Mouse (Mus musculus) right cerebral cortex, postnatal 10 days (tissue): ENCODE measurements around the gene Son.

Experiments
- DNase-seq, 2 experiments: peaks; one replicate each; pipeline ENCODE4 v3.0.0; 2021; ENCODE audit warnings: low spot score in 2 of 2

The Son gene

DNA sequence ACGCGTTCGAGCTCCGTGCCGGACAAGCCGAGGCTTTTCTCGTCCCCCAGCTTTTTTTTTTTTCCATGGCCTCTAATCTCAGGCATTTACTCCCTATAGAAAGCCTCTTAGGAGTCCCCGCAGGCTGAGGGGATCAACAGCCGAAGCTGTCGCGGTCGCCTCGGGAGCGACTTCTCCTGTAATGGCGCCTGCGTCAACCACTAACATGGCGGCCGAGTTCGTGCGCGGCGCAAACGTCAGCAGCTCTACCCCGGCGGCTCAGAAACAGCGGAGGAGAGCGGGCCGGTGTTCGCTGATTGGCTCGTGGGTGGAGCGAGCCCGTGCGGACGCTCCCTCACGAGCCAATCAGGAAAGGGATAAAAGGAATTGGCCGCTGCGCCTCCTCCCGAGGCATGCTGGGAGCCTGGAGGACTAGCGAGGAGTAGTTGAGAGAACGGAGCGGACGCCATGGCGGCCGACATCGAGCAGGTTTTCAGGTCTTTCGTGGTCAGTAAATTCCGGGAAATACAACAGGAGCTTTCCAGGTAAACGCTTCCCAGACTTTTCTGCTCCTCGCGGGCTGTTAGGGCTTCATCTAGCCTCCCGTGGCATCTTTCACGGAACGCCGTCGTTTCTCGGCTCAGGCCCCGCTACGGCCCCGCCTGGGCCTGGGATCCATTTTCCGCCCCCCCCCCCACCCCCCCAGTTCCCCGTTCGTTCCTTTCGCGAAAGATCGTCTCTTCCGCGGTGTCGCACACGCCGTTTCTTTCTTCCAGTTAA is at the start of gene Son:
Son (plus strand) TSS at position 46 of the 759 bp plus-strand sequence.
- DNase-seq: peak; percentile 99

DNA sequence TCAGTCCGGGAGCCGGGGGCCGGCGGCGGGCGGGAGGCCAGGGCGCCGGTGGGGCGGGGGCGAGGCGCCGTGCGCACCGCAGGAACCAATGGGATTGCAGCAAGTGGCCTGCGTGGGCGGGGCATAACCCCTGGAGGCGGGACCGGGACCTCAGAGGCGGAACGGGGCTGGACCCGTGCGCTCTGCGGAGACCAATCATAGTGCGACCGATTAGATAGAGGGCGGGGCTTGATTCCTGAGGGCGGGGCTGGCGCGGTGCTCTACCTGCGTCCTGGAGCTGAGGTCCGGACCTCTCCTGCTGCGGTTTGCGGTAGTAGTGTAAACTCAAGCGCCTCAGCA is 49.7 kb upstream of the Son start, which contains the start of gene Tmem50b:
Tmem50b (minus strand) TSS at position 129 of the 339 bp plus-strand sequence.
- DNase-seq: peak; percentile 99

DNA sequence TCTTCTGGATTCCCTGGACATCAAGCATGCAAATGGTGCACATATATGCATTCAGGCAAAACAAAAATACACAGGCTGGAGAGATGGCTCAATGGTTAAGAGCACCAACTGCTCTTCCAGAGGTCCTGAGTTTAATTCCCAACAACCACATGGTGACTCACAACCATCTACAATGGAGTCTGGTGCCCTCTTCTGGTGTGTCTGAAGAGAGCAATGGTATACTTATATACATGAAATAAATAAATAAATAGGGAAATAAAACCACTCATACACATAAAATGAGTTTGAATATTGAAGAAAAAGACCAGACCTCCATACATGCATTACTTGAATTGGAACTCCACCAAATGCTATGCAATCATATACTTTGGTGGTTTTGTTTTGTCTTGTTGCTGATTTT is 48.1 kb upstream of the Son start:
- no peak for DNase-seq

DNA sequence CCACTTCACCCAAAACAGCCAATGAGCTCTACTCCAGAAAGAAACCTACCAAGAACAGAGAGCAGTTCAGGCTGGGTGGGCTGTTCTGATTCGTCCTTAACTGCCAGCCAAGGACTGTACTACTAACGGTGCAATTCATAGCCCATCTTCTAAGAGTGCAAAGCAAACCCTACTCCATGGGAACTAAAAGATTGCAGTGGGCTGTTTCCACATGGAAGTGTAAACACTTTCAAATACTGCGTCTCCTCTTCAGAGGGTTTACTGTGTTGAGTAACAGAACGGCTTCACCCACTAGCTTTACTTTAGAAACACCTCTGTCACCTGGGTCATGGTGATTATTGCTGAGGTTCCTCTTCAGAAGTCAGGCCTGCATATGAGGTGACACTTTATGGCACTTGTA is 46.2 kb upstream of the Son start:
- no peak for DNase-seq

DNA sequence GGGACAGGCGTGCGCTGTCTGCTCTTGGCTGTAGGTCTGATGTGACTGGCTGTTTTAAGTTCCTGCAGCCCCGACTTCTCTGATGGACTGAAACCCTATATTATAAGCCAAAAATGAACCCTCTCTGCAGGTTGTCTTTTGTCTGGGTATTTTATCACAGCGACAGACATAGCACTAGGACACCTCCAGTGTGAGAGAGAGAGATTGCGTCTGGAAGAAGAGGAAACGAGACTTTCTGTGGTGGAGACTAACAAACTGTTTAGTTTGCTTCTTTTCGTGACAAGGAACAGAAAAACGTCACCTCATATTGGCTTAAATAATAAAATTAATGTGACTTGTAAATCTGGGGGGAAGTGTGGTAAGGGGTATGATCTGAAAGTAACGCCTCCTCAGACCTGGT is 45.6 kb upstream of the Son start:
- no peak for DNase-seq

DNA sequence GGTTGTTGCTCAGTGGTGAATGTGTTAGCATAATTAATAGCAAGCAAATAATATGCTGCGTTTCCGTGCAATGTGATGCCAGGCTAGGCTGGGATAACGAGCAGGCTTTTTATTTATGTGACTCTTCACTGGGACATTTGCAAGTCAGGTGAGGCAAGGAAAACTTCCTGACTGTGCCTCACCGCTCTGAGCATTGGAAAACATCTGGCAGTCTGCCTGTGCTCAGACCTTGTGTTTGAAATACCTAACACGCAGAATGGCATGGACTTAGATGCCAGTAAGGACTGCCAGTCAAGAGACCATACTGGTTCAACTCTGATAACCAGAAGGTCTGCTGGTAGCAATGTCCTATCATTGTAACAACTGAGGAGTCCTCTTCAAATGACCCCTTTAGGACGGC is 42.1 kb upstream of the Son start:
- no peak for DNase-seq

DNA sequence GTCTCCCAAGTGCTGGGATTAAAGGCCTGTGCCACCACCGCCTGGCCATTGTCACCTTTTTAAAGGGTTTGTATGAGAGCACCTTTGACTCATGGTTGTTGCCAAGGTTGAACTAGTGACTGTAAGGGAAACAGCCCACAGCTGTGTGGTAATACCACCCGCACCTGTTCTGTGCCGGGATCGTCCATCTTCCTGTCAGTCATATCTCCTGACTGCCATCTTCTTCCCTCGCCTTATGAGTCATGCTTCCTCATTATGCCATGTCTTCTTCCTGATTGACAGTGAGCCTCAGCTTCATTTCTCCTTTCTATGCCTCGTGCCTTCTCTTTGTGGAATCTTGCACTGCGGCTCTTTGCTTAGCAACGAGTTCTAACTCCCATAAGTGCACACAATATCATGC is 40.3 kb upstream of the Son start:
- DNase-seq: no peak

DNA sequence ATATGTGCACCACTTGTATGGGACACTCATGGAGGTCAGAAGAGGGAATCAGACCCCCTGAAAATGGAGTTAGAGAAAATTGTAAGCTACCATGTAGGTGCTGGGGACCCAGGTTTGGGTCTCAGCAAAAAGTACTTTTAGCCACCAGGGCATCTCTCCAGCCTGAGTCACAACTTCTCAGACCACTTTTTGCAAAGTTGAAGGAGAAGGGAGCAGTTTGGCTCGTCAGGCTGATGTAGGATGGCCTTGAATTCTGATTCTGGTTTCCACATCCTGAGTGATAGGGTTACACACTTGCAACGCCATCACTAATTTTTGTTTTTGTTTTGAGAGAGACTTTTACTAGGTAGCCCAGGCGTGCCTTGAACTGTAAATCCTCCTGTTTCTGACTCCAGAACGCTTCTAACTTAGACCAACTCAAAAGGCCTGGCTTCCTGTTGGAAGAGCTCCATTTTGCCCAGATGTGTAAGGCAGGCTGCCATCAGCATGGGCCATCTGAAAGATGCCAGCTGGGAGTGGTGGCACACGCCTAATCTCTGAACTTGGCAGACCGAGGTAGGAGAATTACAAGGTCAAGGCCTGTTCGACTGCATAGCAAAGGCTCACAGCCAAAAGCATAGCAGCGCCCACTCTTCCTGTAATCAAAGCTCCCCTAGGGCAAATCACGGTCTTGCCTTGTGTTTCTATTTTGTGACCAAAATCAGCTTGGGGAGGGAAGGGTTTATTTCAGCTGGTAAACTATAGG is 37.6 kb upstream of the Son start:
- DNase-seq: no peak

DNA sequence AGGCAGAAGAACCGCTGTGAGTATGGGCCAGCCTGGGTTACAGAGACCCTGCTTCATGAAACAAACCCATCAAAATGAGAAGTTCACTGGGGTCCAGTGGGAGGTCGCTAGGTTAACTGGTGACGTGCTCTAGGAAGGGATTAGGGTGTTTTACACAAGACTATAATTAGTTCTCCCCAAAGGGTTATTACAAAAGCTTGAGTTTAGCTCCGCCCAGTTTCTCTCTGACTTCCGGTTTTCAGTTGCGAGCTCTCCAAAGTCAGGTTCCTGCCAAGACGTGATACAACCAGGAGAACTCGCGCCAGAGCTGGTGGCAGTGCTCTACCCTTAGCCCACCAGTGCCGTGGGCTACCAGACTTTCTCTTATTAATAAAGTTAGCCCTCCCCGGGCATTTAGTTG is 36.1 kb upstream of the Son start:
- DNase-seq: no peak

DNA sequence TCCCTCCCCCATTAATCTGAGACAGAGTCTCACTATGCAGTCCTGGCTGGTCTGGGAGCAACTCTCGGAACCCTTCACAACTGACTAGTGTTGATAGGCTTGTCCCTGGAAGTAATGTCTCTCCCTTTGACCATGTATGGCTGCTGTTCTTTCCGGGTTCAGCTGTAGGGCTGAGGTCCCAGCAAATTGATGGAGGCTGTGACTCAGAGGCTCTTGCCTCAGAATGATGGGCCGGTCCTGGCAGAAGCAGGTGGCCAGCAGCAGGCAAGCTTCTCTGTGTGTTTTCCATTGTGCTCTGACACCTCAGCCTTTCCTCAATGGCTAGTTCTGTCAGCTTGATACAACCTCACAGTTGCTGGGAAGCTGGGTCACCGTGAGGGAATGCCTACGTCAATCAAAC is 34.8 kb upstream of the Son start:
- no peak for DNase-seq

DNA sequence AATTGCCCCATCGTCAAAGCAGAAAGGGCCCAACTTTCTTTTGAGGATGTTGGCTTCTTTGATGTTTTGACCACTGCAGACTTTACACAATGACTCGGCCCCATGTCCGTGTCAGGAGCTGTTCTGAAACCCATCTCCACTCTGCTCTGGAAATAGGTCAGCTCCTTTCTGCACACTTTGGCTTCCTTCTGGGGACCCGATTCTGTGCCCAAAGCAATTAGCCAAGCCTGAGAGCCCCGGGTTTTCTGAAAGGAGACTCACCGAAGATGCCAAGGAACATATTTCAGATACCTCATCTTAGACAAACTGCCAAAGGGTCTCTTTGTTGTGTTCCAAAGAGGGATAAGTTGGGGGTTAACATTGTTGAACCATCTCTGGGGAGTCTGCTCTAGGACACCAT is 32.8 kb upstream of the Son start:
- DNase-seq: peak; percentile 52 to 57

DNA sequence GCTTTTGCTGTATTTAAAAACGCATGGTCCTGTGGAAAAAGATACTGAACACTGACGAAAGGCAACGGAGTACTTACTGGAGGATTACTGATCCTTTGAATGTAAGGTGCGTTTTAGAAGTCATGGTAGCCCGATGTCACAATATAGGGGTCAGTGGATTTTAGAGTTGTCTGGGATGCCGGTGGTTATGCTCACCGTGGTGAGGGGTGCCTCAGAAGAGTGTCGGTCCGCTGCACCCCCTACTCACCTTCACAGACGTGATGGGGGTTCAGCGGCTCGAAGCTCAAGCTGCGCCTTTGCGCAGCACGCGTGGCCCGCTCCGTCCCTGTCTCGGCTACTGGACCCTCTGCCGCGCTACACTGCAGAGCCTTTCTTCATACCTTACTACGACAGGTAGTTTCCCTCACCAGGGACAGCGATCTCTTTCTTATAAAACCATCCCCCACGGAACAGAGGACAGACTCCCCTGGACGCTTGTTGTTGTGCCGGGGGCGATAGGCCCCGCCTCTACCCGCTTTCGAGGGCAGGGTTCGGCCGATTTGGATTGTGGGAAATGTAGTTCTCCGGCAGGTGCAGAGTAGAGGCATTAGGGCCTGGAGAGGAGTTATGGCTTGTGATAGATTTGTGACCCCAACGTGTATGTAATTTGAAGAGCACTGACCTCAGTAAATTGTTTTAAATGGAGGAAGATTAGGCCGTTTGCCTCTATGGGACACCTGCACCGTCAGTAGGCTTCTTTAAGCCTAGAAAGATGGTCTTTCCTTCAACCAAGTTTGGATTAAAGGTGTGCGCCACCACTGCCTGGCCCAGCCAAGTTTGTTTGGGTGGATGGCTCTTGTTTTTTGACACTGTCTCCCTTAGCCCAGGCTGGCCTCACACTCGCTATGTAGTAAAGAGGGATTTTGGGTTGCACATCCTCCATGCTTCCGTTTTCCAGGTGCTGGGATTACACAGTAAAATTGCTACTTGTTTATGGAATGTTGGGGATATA is 28.5 kb upstream of the Son start, which contains the start of gene Dnajc28:
Dnajc28 (minus strand) TSS at position 516 of the 991 bp plus-strand sequence.
- peak; percentile 88 for DNase-seq

DNA sequence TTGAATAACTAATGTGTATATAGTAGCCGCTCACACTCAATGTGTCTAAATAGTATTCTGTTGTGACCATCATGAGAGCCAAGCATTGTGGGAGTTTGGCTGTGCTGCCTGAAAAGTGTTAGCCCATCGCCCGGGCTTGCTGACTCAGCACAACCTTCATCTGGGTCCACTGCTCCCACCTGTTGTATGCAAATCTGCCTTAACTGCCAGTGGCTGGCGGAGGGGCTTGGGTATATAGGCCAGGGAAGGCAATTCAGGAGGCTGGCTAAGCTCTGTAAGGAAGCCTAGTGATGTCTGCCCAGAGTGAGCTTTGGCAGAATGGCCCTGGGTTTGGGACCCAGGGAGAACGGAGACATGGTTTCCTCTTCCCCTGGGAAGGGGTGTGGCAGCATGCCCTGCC is 27.1 kb upstream of the Son start:
- DNase-seq: no peak

DNA sequence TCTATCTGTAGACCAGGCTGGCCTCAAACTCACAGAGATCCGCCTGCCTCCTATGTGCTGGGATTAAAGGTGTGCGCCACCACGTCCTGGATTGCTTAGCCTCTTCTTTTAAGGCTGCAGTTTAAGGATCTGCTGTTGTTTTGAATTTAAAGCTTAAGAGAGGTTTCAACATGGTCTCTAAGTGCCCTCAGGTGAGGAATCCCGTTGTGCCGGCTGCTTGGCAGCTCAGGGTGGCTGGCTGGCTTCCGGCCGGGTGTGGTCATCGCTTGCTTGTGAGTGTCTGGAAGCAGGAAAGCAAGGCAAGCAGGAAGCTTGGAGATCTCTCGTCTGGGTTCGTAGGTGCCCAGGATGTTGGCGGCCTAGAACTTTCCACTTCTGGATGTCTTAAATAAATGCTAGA is 26.3 kb upstream of the Son start:
- DNase-seq: no peak

DNA sequence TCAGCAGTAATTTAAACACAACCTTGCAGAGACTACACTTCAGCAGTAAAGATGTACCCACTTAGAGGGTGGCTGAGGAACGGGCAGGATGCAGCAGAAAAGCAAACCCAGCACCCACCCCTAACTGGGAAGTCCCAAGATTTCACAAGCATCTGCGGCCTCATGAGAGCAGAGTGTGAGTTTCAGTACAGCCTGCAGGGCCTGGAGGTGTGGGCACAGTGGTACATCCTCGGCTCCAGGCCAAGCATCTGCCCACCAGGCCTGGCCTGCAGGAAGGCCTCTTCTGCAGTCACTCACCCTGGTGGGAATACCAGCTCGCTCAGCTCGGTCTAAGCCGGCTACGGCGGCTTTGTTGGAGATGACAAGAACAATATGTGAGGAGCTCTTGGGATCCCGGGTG is 24.2 kb upstream of the Son start:
- no peak for DNase-seq

DNA sequence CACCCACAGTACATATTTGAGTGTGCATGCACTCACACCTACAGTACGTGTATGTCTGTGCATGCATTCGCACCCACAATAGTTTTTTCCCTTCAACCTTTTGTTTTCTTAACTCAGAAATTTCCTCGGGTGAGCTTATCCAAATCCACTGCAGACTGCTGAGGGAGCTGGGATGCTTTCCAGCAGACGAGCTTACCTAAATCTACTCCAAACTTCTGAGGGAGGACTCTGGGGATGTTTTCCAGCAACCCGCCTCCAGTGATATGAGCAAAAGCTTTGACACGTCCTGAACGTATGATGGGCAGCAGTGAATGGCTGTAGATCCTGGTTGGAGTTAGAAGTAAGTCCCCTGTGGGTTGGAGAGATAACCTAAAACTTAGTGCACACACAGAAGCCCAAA is 19.5 kb upstream of the Son start:
- DNase-seq: no peak

DNA sequence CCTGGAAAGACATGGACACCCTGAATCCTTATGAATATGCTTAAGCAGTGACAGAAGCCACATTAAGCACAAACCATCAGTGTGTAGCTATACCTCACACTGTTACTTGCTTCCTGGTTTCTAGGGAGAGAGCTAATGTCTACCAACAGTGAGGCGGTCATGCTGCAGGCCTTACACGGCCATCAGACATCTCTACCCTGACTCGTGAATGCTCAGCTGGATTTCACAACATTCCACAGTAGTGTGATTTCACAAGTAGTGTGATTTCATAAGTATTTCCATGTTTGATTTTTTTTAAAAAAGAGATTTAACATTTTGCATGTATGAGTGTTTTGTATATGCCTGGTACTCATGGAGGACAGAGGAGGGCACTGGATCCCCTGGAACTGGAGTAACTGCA is 18.6 kb upstream of the Son start:
- no peak for DNase-seq

DNA sequence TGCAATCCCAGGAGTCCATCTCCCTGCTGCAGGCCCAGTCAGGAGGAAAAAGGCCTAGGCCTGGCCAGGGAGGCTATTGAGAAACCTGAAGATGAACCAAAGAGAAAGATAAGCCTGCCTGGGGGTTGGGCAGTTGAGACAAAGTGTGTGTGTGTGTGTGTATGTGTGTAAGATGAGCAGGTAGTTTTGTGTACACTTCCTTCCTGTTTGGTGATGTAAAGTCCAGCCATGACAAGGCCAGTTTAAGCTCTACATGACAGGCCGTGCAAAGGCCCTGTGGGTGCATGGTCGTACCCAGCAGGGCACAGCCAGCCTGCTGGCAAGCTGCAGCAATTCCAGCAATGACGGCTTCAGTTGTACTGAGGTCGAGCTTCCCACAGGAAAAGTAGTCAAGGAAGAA is 17.6 kb upstream of the Son start:
- no peak for DNase-seq

DNA sequence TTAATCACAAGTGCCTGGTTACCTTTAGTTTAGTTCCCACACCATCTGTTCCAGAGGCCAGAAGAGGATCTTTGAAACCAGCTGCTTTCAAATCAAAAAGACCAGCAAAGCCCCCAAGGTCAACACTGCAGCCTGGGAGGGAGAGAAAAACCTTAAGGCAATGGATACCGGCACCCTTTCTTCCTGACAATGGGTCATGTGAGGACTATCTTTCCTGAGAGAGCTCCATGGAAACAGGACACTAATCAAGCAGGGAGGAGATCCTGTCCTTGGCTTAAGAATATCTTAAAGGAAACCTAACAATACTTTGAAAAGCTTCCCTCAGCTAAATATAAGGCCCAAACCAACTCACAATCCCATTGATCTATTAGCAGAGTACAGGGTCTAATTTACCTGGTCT is 16.7 kb upstream of the Son start:
- DNase-seq: no peak

DNA sequence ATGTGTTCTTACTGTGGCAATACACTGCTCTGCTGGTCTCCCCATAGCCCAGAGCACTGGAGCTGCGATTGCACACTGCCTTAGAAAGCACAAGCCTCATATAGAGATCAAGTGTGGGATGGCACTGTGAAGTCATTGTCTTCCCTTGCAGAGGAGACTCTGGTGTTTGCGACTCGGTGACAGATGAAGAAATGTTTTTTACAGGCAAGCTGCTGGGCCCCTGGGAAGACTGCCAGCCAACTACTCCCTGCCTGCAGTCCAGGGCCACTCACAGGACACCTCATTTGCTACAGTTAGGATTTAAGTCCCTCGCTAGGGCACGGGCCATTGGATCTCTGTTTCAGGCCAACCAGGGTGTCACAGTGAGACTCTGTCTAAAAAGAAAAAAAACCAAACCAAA is 14.9 kb upstream of the Son start:
- DNase-seq: peak in 1 of 2 experiments; percentile 32

DNA sequence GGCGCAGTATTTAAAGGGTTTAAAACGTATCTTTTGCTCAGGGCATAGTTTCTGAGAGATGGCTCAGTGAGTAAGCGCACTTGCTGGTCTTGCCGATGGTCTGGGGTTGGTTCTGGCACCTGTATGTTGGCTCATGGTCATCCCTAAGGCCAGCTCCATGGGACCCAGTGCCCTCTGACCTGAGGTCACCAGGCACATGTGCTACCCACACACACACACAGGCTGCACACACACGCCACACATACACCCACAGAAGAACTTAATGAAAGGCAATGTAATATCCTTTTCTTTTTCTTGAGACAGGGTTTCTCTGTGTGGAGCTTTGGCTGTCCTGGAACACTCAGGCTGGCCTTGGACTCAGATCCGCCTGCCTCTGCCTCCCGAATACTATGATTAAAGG is 14.4 kb upstream of the Son start:
- no peak for DNase-seq

DNA sequence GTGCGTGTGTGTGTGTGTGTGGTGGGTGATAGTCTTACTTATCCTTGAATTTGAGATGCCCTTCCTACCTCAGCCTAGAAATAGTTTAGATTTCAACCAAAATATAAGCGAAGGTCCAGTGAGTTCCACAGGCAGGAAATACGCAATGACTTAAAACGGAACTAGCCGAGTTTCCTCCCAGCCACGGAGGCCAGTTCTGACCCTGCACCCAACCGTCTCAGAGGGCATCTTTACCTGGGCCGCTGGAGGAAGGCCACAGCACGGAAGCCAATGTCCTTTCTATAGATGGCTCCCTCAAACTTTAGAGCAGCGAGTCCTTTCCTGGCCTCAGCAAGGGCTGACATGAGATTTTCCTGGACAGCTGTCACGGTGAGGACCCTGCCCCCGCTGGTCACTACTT is 13.7 kb upstream of the Son start:
- no peak for DNase-seq
